Mouse (Mus musculus) liver, embryonic 11.5 days (tissue): ENCODE data around the gene Il18. TPM values are rescaled to one million over a fixed set of nuclear protein-coding genes. Genes with fewer than 3 reads are reported as not detected.

Source experiments
- ATAC-seq: fragments of 200-750 bp; cut with Nextera tagmentation; replicated peaks from 2 replicates; pipeline ENCODE4 v1.8.0; 2017; ENCODE audit warnings: moderate number of reproducible peaks, mild to moderate bottlenecking, moderate TSS enrichment, moderate library complexity; ENCODE audit not compliant: low FRiP score
- DNase-seq: peaks from one replicate; pipeline ENCODE4 v3.0.0-alpha.2; 2017; ENCODE audit warnings: low spot score
- H3K27ac ChIP-seq: fragments of 300-500 bp; sonication (generic); 2 replicates; pipeline ENCODE4 v1.5.1; 2014; ENCODE audit warnings: mild to moderate bottlenecking, low read depth, low read length, control low read depth
- H3K27me3 ChIP-seq: fragments of 300-500 bp; sonication (generic); replicated peaks from 2 replicates; pipeline ENCODE4 v1.6.1; 2014; ENCODE audit warnings: low read length, mixed read lengths; ENCODE audit not compliant: control insufficient read depth, insufficient read depth
- H3K36me3 ChIP-seq: fragments of 300-500 bp; sonication (generic); 2 replicates; pipeline ENCODE4 v1.6.1; 2014; ENCODE audit warnings: mild to moderate bottlenecking, low read length, moderate library complexity, mixed read lengths; ENCODE audit not compliant: control insufficient read depth, insufficient read depth
- H3K4me1 ChIP-seq: fragments of 300-500 bp; sonication (generic); replicated peaks from 2 replicates; pipeline ENCODE4 v1.6.1; 2014; ENCODE audit warnings: low read length, mixed read lengths; ENCODE audit not compliant: control insufficient read depth, insufficient read depth
- H3K4me2 ChIP-seq: fragments of 300-500 bp; sonication (generic); 2 replicates; pipeline ENCODE4 v1.6.1; 2014; ENCODE audit warnings: mild to moderate bottlenecking, control low read depth, moderate library complexity
- H3K4me3 ChIP-seq: fragments of 300-500 bp; sonication (generic); 2 replicates; pipeline ENCODE4 v1.5.1; 2014; ENCODE audit warnings: low read depth, low read length, control low read depth
- H3K9ac ChIP-seq: fragments of 300-500 bp; sonication (generic); 2 replicates; pipeline ENCODE4 v1.6.1; 2014; ENCODE audit warnings: low read depth, low read length, control low read depth
- H3K9me3 ChIP-seq: fragments of 300-500 bp; sonication (generic); 2 replicates; pipeline ENCODE4 v1.6.1; 2016; ENCODE audit warnings: low read length, inconsistent platforms, mixed read lengths; ENCODE audit not compliant: control insufficient read depth
- WGBS: fragments of 180-500 bp; shearing (Covaris S2); extraction: QIAGEN DNeasy Blood & Tissue Kit; methylation state at CpG from one replicate; pipeline ENCODE4 v1.1.7; 2014; 5-methylcytosine and 5-hydroxymethylcytosine counted together
- polyA plus RNA-seq: library from polyadenylated mRNA; unstranded; fragments of >200 nt; fragmentation: Nextera tagmentation; extraction: Ambion mirVana; gene quantifications from 2 replicates; pipeline ENCODE4 v1.2.1, GENCODE M21; 2014

The Il18 gene
- polyA plus RNA-seq, 1 experiment from 2014 or later = 3.4 TPM

DNA sequence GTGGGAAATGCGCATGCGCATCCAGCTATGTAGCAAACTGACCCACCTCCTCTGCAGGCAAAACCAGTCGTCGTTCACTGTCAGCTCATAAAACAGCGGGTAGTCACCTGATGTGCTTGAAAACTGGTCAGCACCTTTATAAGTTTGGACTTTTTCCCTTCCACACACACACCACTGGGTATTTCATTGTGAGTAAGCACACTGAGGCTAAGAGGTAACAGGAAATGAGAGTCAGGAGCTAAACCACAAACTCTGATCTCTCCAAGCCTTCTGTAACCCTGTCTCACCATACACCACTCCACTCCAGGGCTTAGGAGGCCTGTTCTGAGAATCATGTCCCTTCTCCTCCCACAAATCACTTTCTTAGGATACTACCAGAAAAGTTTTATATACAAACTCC, 29.0 kb upstream of the Il18 start:
- H3K4me3 ChIP-seq = no peak overlapping the region
- ATAC-seq = no peak

DNA sequence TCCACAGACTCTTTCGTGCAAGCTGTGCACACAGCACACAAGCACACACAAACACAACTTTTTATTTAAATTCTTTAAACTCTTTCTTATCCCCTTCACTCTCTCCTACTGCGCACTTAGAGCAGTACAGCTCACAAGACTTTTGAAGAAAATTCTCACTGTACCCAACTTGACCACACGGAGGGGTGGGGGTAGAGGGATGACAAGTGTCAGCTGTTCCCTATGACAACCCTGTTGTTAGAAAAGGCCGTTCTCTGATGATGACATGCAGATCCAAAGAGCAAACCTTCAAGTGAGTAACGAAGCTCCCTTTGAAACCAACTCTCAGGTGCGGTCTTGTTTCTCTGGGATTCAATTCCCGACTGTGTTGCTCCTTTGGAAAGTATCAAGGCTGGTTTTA, 26.8 kb upstream of the Il18 start:
- Histone ChIP-seq H3K4me2 (peak overlapping the region; percentile 79), H3K27ac (no peak overlapping the region), H3K36me3 (no peaks in the 10 kb centered on the region; the same call in 1 of the 2 replicates), H3K27me3 (no peaks in the 10 kb centered on the region), H3K4me3 (peak overlapping the region; percentile 77), H3K4me1 (peaks cover 9% of the 10 kb centered on the region), H3K9me3 (no peaks in the 10 kb centered on the region), H3K9ac (peak overlapping the region; percentile 86)
- no peak for DNase-seq
- ATAC-seq = no peak
- WGBS = 34% methylated on average over 7 of the region's 7 CpGs

More for the DNA sequence above, 29.0 kb upstream of the Il18 start:
- Histone ChIP-seq H3K9me3 (no peaks in the 10 kb centered on the region), H3K4me2 (no peak overlapping the region), H3K4me1 (peaks cover 9% of the 10 kb centered on the region), H3K27me3 (no peaks in the 10 kb centered on the region), H3K36me3 (no peaks in the 10 kb centered on the region; the same call in 1 of the 2 replicates), H3K9ac (no peak overlapping the region), H3K27ac (no peak overlapping the region)
- no peak for DNase-seq
- WGBS = 74% methylated on average over 5 of the region's 5 CpGs

DNA sequence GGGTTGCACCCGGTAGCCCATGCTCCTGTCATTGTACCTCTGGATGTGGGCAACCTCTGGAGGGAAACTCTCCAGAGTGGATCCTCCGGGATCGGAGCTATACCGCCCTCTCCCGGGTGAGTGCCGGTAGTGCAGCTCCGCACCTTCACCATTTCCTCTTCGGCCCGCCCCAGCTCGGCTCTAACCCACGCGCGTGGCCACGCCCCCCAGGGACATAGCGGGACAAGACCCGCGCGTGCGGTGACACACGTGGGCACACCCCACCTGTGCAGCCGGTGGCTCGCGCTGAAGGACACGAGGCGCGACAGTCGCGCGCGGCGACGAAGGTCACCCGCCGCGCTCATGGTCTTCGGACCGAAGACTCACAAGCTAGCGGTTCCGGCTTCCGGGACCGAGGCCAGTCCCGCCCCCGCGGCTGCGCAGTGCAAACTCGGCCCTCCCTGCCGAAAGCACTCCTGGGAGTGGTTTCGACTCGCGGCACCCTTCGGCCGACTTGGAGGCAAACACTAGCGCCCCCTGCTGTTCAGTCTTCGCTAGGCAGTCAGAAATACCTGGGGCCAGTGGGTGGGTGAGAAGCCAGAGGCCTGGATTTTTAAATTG, 26.2 kb upstream of the Il18 start, which contains the start of gene Pts:
Gene Pts, minus strand, starts transcription at position 432 of the 600 bp plus-strand sequence.
- Histone ChIP-seq H3K9me3 (no peaks in the 10 kb centered on the region), H3K4me1 (peaks cover 9% of the 10 kb centered on the region), H3K4me3 (peak within 1 kb of the TSS; percentile 77), H3K36me3 (no peaks in the 10 kb centered on the region; the same call in 1 of the 2 replicates), H3K27ac (peak within 1 kb of the TSS; percentile 57), H3K4me2 (peak within 1 kb of the TSS; percentile 79), H3K9ac (peak within 1 kb of the TSS; percentile 86), H3K27me3 (no peaks in the 10 kb centered on the region)
- peak; percentile 97 for DNase-seq
- peak; percentile 99 for ATAC-seq
- under 1% methylated on average over 54 of the region's 54 CpGs for WGBS

- WGBS = 46% methylated on average over 2 of the region's 2 CpGs
- Histone ChIP-seq H3K9ac (no peak overlapping the region), H3K27me3 (no peaks in the 10 kb centered on the region), H3K36me3 (no peaks in the 10 kb centered on the region), H3K27ac (no peak overlapping the region), H3K4me2 (no peak overlapping the region), H3K9me3 (no peaks in the 10 kb centered on the region), H3K4me1 (peaks cover 9% of the 10 kb centered on the region), H3K4me3 (no peak overlapping the region)
- no peak for DNase-seq
- no peak for ATAC-seq
Observed at GRCm38 (mm10) chr9:50530890-50531289, 23.7 kb upstream of the Il18 start.

- 52% methylated on average over 11 of the region's 11 CpGs for WGBS
- Histone ChIP-seq H3K27ac (no peak overlapping the region), H3K4me2 (peak overlapping the region; percentile 33)
Observed at GRCm38 (mm10) chr9:50533328-50533727, 21.3 kb upstream of the Il18 start.

GRCm38 (mm10) chr9:50533791-50534190, 20.8 kb upstream of the Il18 start:
- WGBS = 78% methylated on average over 3 of the region's 3 CpGs
- Histone ChIP-seq H3K27me3 (no peaks in the 10 kb centered on the region), H3K9ac (no peak overlapping the region), H3K27ac (no peak overlapping the region), H3K9me3 (no peaks in the 10 kb centered on the region), H3K36me3 (no peaks in the 10 kb centered on the region), H3K4me3 (no peak overlapping the region), H3K4me2 (peak overlapping the region; percentile 33; the same call in 1 of the 2 replicates), H3K4me1 (no peaks in the 10 kb centered on the region)
- no peak for ATAC-seq
- DNase-seq = no peak

More at GRCm38 (mm10) chr9:50533328-50533727, 21.3 kb upstream of the Il18 start:
- Histone ChIP-seq H3K9ac (no peak overlapping the region), H3K36me3 (no peaks in the 10 kb centered on the region), H3K27me3 (no peaks in the 10 kb centered on the region), H3K4me1 (no peaks in the 10 kb centered on the region), H3K4me3 (no peak overlapping the region), H3K9me3 (no peaks in the 10 kb centered on the region)
- DNase-seq = no peak
- no peak for ATAC-seq

- no peak overlapping the region for H3K9ac ChIP-seq
- H3K4me3 ChIP-seq = no peak overlapping the region
- H3K4me2 ChIP-seq = no peak overlapping the region
- no peaks in the 10 kb centered on the region for H3K27me3 ChIP-seq
- no peak for ATAC-seq
- WGBS = 86% methylated on average over 5 of the region's 5 CpGs
- no peak overlapping the region for H3K27ac ChIP-seq
- no peak for DNase-seq
- H3K36me3 ChIP-seq = no peaks in the 10 kb centered on the region
- no peaks in the 10 kb centered on the region for H3K9me3 ChIP-seq
- H3K4me1 ChIP-seq = no peaks in the 10 kb centered on the region
Observed at GRCm38 (mm10) chr9:50535930-50536329, 18.7 kb upstream of the Il18 start.

DNA sequence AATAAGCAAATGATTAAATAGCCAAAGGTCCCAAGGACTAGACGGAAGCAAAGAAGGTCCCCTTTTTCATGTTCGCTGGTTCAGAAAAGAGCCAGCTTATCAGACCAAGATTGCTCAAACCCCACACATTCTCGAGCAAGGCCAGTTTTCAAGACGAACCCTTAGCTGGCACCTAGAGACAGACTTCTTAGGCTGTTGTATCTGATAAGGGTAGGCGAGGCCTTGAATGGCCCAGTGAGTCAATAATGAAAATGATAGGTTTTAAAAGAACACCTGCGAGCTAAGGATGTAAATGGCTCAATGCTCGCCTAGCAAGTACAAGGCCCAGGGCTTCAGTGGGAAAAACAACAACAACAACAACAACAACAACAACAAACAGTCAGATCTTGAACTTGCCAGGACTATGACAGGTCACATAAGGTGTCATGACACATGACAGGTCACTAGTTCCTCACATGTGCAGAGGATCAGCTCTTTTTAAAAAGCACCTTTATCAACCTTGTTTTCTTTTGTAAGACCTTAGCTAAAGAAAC, 18.0 kb upstream of the Il18 start:
- Histone ChIP-seq H3K36me3 (no peaks in the 10 kb centered on the region), H3K27me3 (no peaks in the 10 kb centered on the region), H3K4me2 (no peak overlapping the region), H3K4me3 (no peak overlapping the region), H3K9me3 (no peaks in the 10 kb centered on the region), H3K27ac (no peak overlapping the region), H3K9ac (no peak overlapping the region), H3K4me1 (no peaks in the 10 kb centered on the region)
- WGBS = 59% methylated on average over 7 of the region's 7 CpGs
- no peak for ATAC-seq
- DNase-seq = no peak

DNA sequence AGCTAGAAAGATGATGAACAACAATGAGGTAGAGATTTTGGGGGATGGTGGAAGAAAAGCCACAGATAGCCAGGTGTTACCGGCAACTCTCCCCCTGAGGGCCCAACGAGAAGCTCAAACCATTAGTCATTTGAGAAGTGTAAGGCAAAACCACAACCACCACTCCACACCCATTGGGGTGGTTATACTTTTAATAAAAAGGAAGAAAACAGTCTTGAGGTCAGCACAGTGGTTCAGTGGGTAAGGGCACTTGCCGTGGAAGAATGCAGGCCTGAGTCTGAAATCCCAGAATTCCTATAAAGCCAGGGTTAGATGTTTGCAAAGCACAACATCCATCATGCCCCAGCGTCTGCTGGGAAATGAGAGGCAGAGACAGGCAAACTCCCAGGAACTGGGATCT, 17.3 kb upstream of the Il18 start:
- no peaks in the 10 kb centered on the region for H3K36me3 ChIP-seq
- H3K9ac ChIP-seq = no peak overlapping the region
- no peak for ATAC-seq
- H3K27ac ChIP-seq = no peak overlapping the region
- WGBS = 50% methylated on average over 4 of the region's 4 CpGs
- DNase-seq = no peak
- no peaks in the 10 kb centered on the region for H3K27me3 ChIP-seq
- H3K4me3 ChIP-seq = no peak overlapping the region
- no peaks in the 10 kb centered on the region for H3K9me3 ChIP-seq
- no peak overlapping the region for H3K4me2 ChIP-seq
- no peaks in the 10 kb centered on the region for H3K4me1 ChIP-seq
